9 mouse cellular contexts compared by ENCODE assay signal in genomic region chr6:146762264-146762898, GRCm38 (mm10). TPM values are rescaled to one million over a fixed set of nuclear protein-coding genes. Genes with fewer than 3 reads are reported as not detected.
DNase-seq lines count a peak whose midpoint lies in the region; ATAC-seq and TF ChIP-seq lines count a peak whose summit lies in the region.
"Had no signal": no experiment of that assay in that cellular context is flagged by ENCODE, and none has a peak within 500 bp of the region (broad histone marks: within the 10 kb centered on the region; RNA-seq: fewer than 3 reads in every experiment).

No protein-coding gene starts in this region.

- peak; percentile 16 for DNase-seq in kidney, adult 18-20 months
- DNase-seq in CD4-positive helper T cell, adult 2 months (ENCODE audit: low read depth, low spot score): peak; percentile 27
- no peak for DNase-seq in Patski (ENCODE audit: low read depth, low spot score)
- DNase-seq in forelimb bud, embryonic 11.5 days (ENCODE audit: low read depth, low spot score): peak; percentile 31
- DNase-seq in yolk sac, embryonic 10.5 days (ENCODE audit: low spot score): no peak
- no peak for DNase-seq in thymus, postnatal 14 days

- H3K4me2 ChIP-seq in kidney, embryonic 14.5 days (replicated peaks; ENCODE audit: low read depth, low read length): no peak overlapping the region

- TF ChIP-seq CTCF in Patski (IDR thresholded peaks at IDR 0.05): peak; percentile 57

- H3K9ac ChIP-seq in kidney, embryonic 14.5 days (ENCODE audit: low read depth, low read length): no peak overlapping the region

- no peaks in the 10 kb centered on the region for H3K27me3 ChIP-seq in kidney, embryonic 14.5 days (ENCODE audit: control insufficient read depth, insufficient read depth, low read length)
- H3K27me3 ChIP-seq in Patski: no peaks in the 10 kb centered on the region

- peaks cover 2% of the 10 kb centered on the region; the same call in 1 of the 2 replicates for H3K36me3 ChIP-seq in kidney, embryonic 14.5 days (ENCODE audit: control insufficient read depth, insufficient read depth, low read length)

- in situ Hi-C loops in Patski (cut with MboI; ENCODE audit: low pct_unique_long_range_greater_than_20kb): no loop called here

- no peak overlapping the region for H3K4me3 ChIP-seq in kidney, embryonic 14.5 days (ENCODE audit: low read length)
- H3K4me3 ChIP-seq: myocyte had no signal

- POLR2A ChIA-PET in Patski (lab: Charles Lee): interaction anchor here (0.9 kb wide), 1 partner anchor 100 kb away, joined by 3 read pairs; no protein-coding TSS in a partner anchor

- H3K27ac ChIP-seq in kidney, embryonic 14.5 days (ENCODE audit: low read depth, low read length): no peak overlapping the region

- H3K9me3 ChIP-seq in kidney, embryonic 14.5 days (ENCODE audit: control insufficient read depth, low read length): no peaks in the 10 kb centered on the region

- WGBS in kidney, embryonic 14.5 days: 63% methylated on average over 5 of the region's 5 CpGs

- CTCF ChIA-PET in Patski (lab: Charles Lee): interaction anchor here (1.0 to 4.7 kb wide), 16 partner anchors 8 to 115 kb away, joined by 3 to 46 read pairs (median 6); no protein-coding TSS in a partner anchor

- no peak for ATAC-seq in kidney, embryonic 14.5 days (ENCODE audit: low FRiP score, low TSS enrichment)
- peak; percentile 21 for ATAC-seq in Patski
- no peak for ATAC-seq in activated CD4-positive, CD25-positive, alpha-beta regulatory T cell, adult 4 months

- no peaks in the 10 kb centered on the region for H3K4me1 ChIP-seq in kidney, embryonic 14.5 days (ENCODE audit: control insufficient read depth, insufficient read depth, low read length)

RNA-seq across cellular contexts. Expression of gene Arntl2, which starts 33.5 kb away (rescaled TPM):
- 2.3 and 3.9 TPM in 2 replicates for polyA plus RNA-seq in kidney, embryonic 14.5 days (2014; fragmentation: Nextera tagmentation; extraction: Ambion mirVana)
- polyA plus RNA-seq in Patski (2021): 8.1 TPM
- polyA plus RNA-seq in activated CD4-positive, CD25-positive, alpha-beta regulatory T cell, adult 4 months (2017; shearing (Covaris generic)): 10 to 100 TPM; 10.0 to 20.1 TPM

RNA-seq across cellular contexts. Expression of gene Stk38l, which starts 37.6 kb away (rescaled TPM):
- 9.9 and 17.2 TPM in 2 replicates for polyA plus RNA-seq in kidney, embryonic 14.5 days (2014; fragmentation: Nextera tagmentation; extraction: Ambion mirVana)
- polyA plus RNA-seq in Patski (2021): 17.3 TPM
- polyA plus RNA-seq in activated CD4-positive, CD25-positive, alpha-beta regulatory T cell, adult 4 months (2017; shearing (Covaris generic)): 10 to 100 TPM; 17.6 to 23.5 TPM

Comparison
In these comparisons a context has a peak if more than half of its experiments do, and no peak if none do; other contexts are left out.
1. DNase-seq: peak in kidney, adult 18-20 months (single experiment), CD4-positive helper T cell, adult 2 months (single experiment) and forelimb bud, embryonic 11.5 days (single experiment); none in Patski (single experiment), yolk sac, embryonic 10.5 days (single experiment) and thymus, postnatal 14 days (single experiment).